Mouse (Mus musculus): ENCODE results near the gene Igfbp2. TPM values are rescaled to one million over a fixed set of nuclear protein-coding genes. Genes with fewer than 3 reads are reported as not detected.

Igfbp2 gene
- 537 and 588 TPM in 2 replicates for polyA plus RNA-seq (2011; ENCODE audit: insufficient read depth, insufficient read length, low read depth, missing spikeins)

GRCm38 (mm10) chr1:72823751-72824706 is at the start of gene Igfbp2:
TSS of gene Igfbp2 (plus strand) at chr1:72824503.
- no peak for TF ChIP-seq EP300 (IDR thresholded peaks at IDR 0.05; ENCODE audit: insufficient read depth, low read depth, low read length)
- TF ChIP-seq POLR2A (IDR thresholded peaks at IDR 0.05; ENCODE audit: insufficient read depth, low read length), result peak; percentile 87
- H3K9me3 ChIP-seq (replicated peaks; ENCODE audit: control insufficient read depth, insufficient read depth, low read length, poor library complexity, severe bottlenecking), result no peaks in the 10 kb centered on the region
- peak within 1 kb of the TSS; percentile 69 for H3K9ac ChIP-seq (ENCODE audit: low read depth, poor library complexity, severe bottlenecking)
- H3K4me3 ChIP-seq (ENCODE audit: low read depth, low read length), result peak within 1 kb of the TSS; percentile 73
- peaks cover 3% of the 10 kb centered on the region; the same call in 1 of the 2 replicates for H3K36me3 ChIP-seq (ENCODE audit: control insufficient read depth, insufficient read depth, low read length, poor library complexity, severe bottlenecking)
- H3K4me1 ChIP-seq (ENCODE audit: control insufficient read depth, insufficient read depth, low read length), result peaks cover 13% of the 10 kb centered on the region
- H3K27ac ChIP-seq (ENCODE audit: insufficient read depth, low read length), result peak within 1 kb of the TSS; percentile 81
- H3K27me3 ChIP-seq (ENCODE audit: control insufficient read depth, insufficient read depth, low read length, poor library complexity, severe bottlenecking), result no peaks in the 10 kb centered on the region

- H3K27ac ChIP-seq (ENCODE audit: insufficient read depth, low read length), result peak overlapping the region; percentile 84
- H3K4me1 ChIP-seq (ENCODE audit: control insufficient read depth, insufficient read depth, low read length), result peaks cover 3% of the 10 kb centered on the region
- TF ChIP-seq POLR2A (IDR thresholded peaks at IDR 0.05; ENCODE audit: insufficient read depth, low read length), result no peak
- TF ChIP-seq CTCF (IDR thresholded peaks at IDR 0.05; ENCODE audit: low read depth, low read length), result no peak
- TF ChIP-seq EP300 (IDR thresholded peaks at IDR 0.05; ENCODE audit: insufficient read depth, low read depth, low read length), result peak; percentile 14; the same call in 1 of the 2 replicates
- no peaks in the 10 kb centered on the region for H3K36me3 ChIP-seq (ENCODE audit: control insufficient read depth, insufficient read depth, low read length, poor library complexity, severe bottlenecking)
- H3K27me3 ChIP-seq (ENCODE audit: control insufficient read depth, insufficient read depth, low read length, poor library complexity, severe bottlenecking), result no peaks in the 10 kb centered on the region
- H3K9ac ChIP-seq (ENCODE audit: low read depth, poor library complexity, severe bottlenecking), result no peak overlapping the region
- no peaks in the 10 kb centered on the region for H3K9me3 ChIP-seq (replicated peaks; ENCODE audit: control insufficient read depth, insufficient read depth, low read length, poor library complexity, severe bottlenecking)
- no peak overlapping the region for H3K4me3 ChIP-seq (ENCODE audit: low read depth, low read length)
These were observed 45.5 kb upstream of the Igfbp2 start for GRCm38 (mm10) chr1:72778789-72779188.

DNA sequence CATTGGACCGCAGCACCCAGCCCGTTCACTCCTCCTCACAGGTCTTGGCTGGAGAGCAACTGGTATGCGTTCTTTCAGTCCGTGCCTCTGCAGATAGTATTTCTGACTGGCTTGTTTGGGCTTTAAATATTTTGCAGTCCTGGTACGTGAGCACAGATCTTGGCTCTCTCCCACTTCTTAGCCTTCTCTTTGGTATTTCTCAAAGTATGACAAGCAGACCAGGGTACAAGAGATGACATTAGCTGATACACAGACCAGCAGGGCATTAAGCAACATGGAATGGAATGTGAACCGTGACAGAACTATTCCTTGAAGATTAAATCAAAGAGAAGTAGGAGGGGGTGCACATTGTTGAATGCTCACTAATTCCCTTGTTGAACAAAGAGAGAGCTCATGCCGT is 43.6 kb upstream of the Igfbp2 start:
- H3K4me1 ChIP-seq (ENCODE audit: control insufficient read depth, insufficient read depth, low read length), result peaks cover 3% of the 10 kb centered on the region
- no peak overlapping the region for H3K27ac ChIP-seq (ENCODE audit: insufficient read depth, low read length)
- no peaks in the 10 kb centered on the region for H3K9me3 ChIP-seq (replicated peaks; ENCODE audit: control insufficient read depth, insufficient read depth, low read length, poor library complexity, severe bottlenecking)
- H3K4me3 ChIP-seq (ENCODE audit: low read depth, low read length), result no peak overlapping the region
- H3K9ac ChIP-seq (ENCODE audit: low read depth, poor library complexity, severe bottlenecking), result no peak overlapping the region
- H3K36me3 ChIP-seq (ENCODE audit: control insufficient read depth, insufficient read depth, low read length, poor library complexity, severe bottlenecking), result no peaks in the 10 kb centered on the region
- TF ChIP-seq POLR2A (IDR thresholded peaks at IDR 0.05; ENCODE audit: insufficient read depth, low read length) (no peak), CTCF (IDR thresholded peaks at IDR 0.05; ENCODE audit: low read depth, low read length) (no peak), EP300 (IDR thresholded peaks at IDR 0.05; ENCODE audit: insufficient read depth, low read depth, low read length) (no peak)
- no peaks in the 10 kb centered on the region for H3K27me3 ChIP-seq (ENCODE audit: control insufficient read depth, insufficient read depth, low read length, poor library complexity, severe bottlenecking)

GRCm38 (mm10) chr1:72783341-72783740 is 41.0 kb upstream of the Igfbp2 start:
- TF ChIP-seq POLR2A (IDR thresholded peaks at IDR 0.05; ENCODE audit: insufficient read depth, low read length), result no peak
- peaks cover 3% of the 10 kb centered on the region for H3K4me1 ChIP-seq (ENCODE audit: control insufficient read depth, insufficient read depth, low read length)
- H3K36me3 ChIP-seq (ENCODE audit: control insufficient read depth, insufficient read depth, low read length, poor library complexity, severe bottlenecking), result no peaks in the 10 kb centered on the region
- no peak overlapping the region for H3K27ac ChIP-seq (ENCODE audit: insufficient read depth, low read length)
- H3K27me3 ChIP-seq (ENCODE audit: control insufficient read depth, insufficient read depth, low read length, poor library complexity, severe bottlenecking), result no peaks in the 10 kb centered on the region
- no peak overlapping the region for H3K4me3 ChIP-seq (ENCODE audit: low read depth, low read length)
- no peaks in the 10 kb centered on the region for H3K9me3 ChIP-seq (replicated peaks; ENCODE audit: control insufficient read depth, insufficient read depth, low read length, poor library complexity, severe bottlenecking)
- no peak overlapping the region for H3K9ac ChIP-seq (ENCODE audit: low read depth, poor library complexity, severe bottlenecking)

DNA sequence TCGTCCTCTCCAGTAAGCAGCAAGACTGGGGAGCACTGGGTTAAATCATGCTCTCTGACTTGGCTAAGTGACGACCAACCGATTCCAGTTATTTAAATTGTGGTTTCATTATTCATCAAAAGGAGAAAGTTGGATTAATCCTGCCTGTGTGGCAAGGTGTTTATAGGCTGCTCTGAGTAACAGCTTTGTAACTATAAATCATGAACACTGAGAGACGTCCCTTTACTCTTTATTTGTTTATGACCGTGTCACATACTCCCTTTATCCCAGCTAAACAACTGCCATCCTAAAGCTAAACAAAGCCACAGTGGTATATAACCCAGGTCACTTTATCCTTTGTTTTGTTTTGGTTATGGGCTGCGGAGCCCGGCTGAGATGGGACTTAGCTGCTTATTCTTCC is 40.3 kb upstream of the Igfbp2 start:
- no peak overlapping the region for H3K9ac ChIP-seq (ENCODE audit: low read depth, poor library complexity, severe bottlenecking)
- H3K4me3 ChIP-seq (ENCODE audit: low read depth, low read length), result no peak overlapping the region
- TF ChIP-seq CTCF (IDR thresholded peaks at IDR 0.05; ENCODE audit: low read depth, low read length), result no peak
- TF ChIP-seq EP300 (IDR thresholded peaks at IDR 0.05; ENCODE audit: insufficient read depth, low read depth, low read length), result no peak
- no peak for TF ChIP-seq POLR2A (IDR thresholded peaks at IDR 0.05; ENCODE audit: insufficient read depth, low read length)
- H3K27ac ChIP-seq (ENCODE audit: insufficient read depth, low read length), result no peak overlapping the region
- no peaks in the 10 kb centered on the region for H3K36me3 ChIP-seq (ENCODE audit: control insufficient read depth, insufficient read depth, low read length, poor library complexity, severe bottlenecking)
- no peaks in the 10 kb centered on the region for H3K27me3 ChIP-seq (ENCODE audit: control insufficient read depth, insufficient read depth, low read length, poor library complexity, severe bottlenecking)
- peaks cover 2% of the 10 kb centered on the region for H3K4me1 ChIP-seq (ENCODE audit: control insufficient read depth, insufficient read depth, low read length)
- no peaks in the 10 kb centered on the region for H3K9me3 ChIP-seq (replicated peaks; ENCODE audit: control insufficient read depth, insufficient read depth, low read length, poor library complexity, severe bottlenecking)

DNA sequence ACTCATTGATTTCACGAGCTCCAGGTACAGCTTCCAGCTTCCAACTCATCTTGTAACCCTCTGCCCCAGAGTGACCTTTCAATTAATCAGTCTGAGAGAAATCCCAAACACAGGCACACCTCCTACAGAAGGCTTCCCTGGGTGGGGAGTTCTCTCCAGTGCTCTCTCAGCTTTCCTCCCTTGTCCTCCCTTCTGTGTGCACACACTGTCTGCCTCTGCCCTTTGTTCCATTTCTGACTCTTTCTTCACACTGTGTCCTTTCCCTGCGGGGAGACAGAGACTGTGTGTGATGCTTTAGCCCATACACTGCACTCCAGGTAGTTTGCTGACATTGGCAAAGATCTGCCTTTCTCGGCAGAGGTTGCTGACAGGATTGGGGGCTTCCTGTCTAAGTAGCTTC is 33.6 kb upstream of the Igfbp2 start:
- Histone ChIP-seq H3K4me1 (ENCODE audit: control insufficient read depth, insufficient read depth, low read length) (peaks cover 3% of the 10 kb centered on the region), H3K9ac (ENCODE audit: low read depth, poor library complexity, severe bottlenecking) (no peak overlapping the region), H3K9me3 (replicated peaks; ENCODE audit: control insufficient read depth, insufficient read depth, low read length, poor library complexity, severe bottlenecking) (no peaks in the 10 kb centered on the region), H3K27ac (ENCODE audit: insufficient read depth, low read length) (peak overlapping the region; percentile 33; the same call in 1 of the 2 replicates), H3K4me3 (ENCODE audit: low read depth, low read length) (no peak overlapping the region), H3K27me3 (ENCODE audit: control insufficient read depth, insufficient read depth, low read length, poor library complexity, severe bottlenecking) (no peaks in the 10 kb centered on the region), H3K36me3 (ENCODE audit: control insufficient read depth, insufficient read depth, low read length, poor library complexity, severe bottlenecking) (no peaks in the 10 kb centered on the region)
- no peak for TF ChIP-seq POLR2A (IDR thresholded peaks at IDR 0.05; ENCODE audit: insufficient read depth, low read length)
- TF ChIP-seq EP300 (IDR thresholded peaks at IDR 0.05; ENCODE audit: insufficient read depth, low read depth, low read length), result no peak
- no peak for TF ChIP-seq CTCF (IDR thresholded peaks at IDR 0.05; ENCODE audit: low read depth, low read length)
